Mouse (Mus musculus): ENCODE measurements at regions not wholly inside any gene's neighbourhood (a gene's known extent, or its start where the extent isn't known, plus 50 kb on each side); places are given as distances from the start of the nearest gene placed in this dataset.
"Not testable (repeated sequence)": the region's sequence is repeated elsewhere in the genome, so short reads cannot be mapped to it uniquely, and the experiment has no call there.

- DNase-seq = peak; percentile 4
Observed at GRCm38 (mm10) chr14:95082877-95083276, 798.2 kb upstream of the 4921530L21Rik start.

- not testable (repeated sequence) for DNase-seq
Observed at GRCm38 (mm10) chr14:95091691-95092395, 789.2 kb upstream of the 4921530L21Rik start.

GRCm38 (mm10) chr14:95113863-95114262, 767.2 kb upstream of the 4921530L21Rik start:
- no peak for DNase-seq

Measured in layer of hippocampus, adult 9-11 months (tissue).